Mouse (Mus musculus) liver, embryonic 18 days (tissue): ENCODE results near the gene Dio2. TPM values are rescaled to one million over a fixed set of nuclear protein-coding genes. Genes with fewer than 3 reads are reported as not detected.

Experiments
- polyA plus RNA-seq: library from polyadenylated mRNA; depleted of rRNA; stranded (reverse); fragments of >200 nt; gene quantifications from 2 replicates; pipeline ENCODE4 v1.2.3, GENCODE M21; 2012; rRNA removed

Gene Dio2
- polyA plus RNA-seq = 0.08 and 0.09 TPM in 2 replicates

DNA sequence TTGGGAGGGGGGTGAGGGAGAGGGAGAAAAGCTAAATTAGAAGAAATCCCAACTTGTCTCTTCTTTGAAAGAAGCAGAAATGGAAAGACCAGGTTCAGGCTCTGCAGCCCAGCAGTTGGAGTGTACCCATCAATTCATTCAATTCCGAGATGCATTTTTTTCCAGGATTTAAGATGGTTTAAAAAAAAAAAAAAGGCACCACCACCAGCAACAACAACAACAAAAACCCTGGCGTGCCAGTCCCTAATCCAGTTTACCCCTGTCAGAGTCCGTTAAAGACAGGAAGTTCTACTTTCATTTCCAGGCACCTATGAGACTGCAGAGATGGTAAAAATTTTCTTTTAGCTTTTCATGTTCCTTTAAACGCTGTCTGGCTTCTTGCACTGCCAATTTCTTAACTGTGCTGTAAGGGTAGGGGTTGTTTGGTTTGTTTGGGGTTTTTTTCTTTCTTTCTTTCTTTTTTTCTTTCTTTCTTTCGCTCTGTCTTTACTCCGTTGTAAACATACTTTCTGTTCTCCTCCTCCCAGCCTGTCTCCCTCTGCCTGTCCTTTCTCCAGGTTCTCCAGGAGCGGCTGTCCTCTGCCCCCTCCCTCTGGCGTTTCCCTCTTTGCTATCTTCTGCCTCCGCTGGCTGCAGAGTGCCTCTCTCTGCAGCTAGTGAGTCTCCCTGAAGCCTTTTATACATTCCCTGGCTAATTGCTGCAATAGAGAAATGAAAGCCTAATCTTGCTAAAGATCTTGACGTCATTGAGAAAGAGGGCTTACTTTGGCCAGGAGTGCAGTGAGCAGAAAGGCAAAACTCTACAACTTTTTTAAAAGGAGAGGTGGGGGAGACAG lies at the start of gene Dio2:
Dio2 (minus strand) TSS at position 51 of the 836 bp plus-strand sequence.

